ENCODE assay signal across 8 mouse cellular contexts in the genomic region with DNA sequence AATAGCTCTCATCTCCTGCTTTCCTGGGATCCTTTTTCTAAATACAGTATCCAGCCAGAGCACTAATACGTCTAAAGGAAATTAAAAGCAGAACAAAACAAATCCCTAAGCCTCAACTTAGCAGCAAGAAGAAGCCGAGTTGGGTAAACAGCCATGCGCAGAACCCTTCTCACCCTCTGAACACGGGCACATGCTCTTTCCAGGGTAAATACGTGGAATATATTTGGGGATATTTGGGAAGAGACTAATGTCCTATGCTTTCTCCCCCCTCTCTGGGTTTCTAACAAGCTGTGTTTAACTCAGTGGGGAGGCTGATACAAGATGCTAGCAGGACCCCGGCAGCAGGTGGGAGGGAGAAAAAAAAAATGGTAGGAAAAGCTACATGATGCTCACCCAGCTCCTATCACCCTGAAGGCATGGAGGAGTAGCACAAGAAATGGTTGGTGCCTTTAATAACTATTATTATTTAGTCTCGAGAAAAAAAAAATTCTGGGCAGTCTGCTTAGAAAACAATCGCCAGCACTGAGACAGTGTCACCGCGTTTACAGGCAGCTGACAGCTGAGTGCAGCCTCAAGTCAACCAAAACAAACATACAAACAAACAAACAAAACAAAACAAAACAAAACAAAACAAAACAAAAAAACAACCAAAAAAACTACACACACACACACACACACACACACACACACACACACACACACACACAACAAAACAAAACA.
DNase-seq lines count a peak whose midpoint lies in the region; ATAC-seq lines count a peak whose summit lies in the region.

No protein-coding gene starts in this region.

- H3K4me3 ChIP-seq in lung, embryonic 16.5 days (ENCODE audit: low read length): no peak overlapping the region
- H3K4me3 ChIP-seq in intestine, embryonic 14.5 days (ENCODE audit: low read depth, low read length): no peak overlapping the region
- peak overlapping the region; percentile 26 for H3K4me3 ChIP-seq in neural tube, embryonic 13.5 days

- H3K4me1 ChIP-seq in lung, embryonic 16.5 days (replicated peaks; ENCODE audit: control insufficient read depth, insufficient read depth, low read length): no peaks in the 10 kb centered on the region; the same call in 1 of the 2 replicates
- no peaks in the 10 kb centered on the region for H3K4me1 ChIP-seq in intestine, embryonic 14.5 days (replicated peaks; ENCODE audit: control insufficient read depth, insufficient read depth, low read length)
- H3K4me1 ChIP-seq in neural tube, embryonic 13.5 days (replicated peaks): no peaks in the 10 kb centered on the region; the same call in 1 of the 2 replicates

- H3K27me3 ChIP-seq in lung, embryonic 16.5 days (ENCODE audit: control insufficient read depth, insufficient read depth, low read depth, low read length): no peaks in the 10 kb centered on the region; the same call in 1 of the 2 replicates
- no peaks in the 10 kb centered on the region for H3K27me3 ChIP-seq in intestine, embryonic 14.5 days (replicated peaks; ENCODE audit: control insufficient read depth, insufficient read depth, low read length)
- H3K27me3 ChIP-seq in neural tube, embryonic 13.5 days: no peaks in the 10 kb centered on the region

- WGBS in lung, embryonic 16.5 days: 53% methylated on average over 10 of the region's 10 CpGs
- WGBS in intestine, embryonic 14.5 days: 56% methylated on average over 10 of the region's 10 CpGs
- WGBS in neural tube, embryonic 13.5 days: 55% methylated on average over 10 of the region's 10 CpGs

- no peak overlapping the region for H3K27ac ChIP-seq in lung, embryonic 16.5 days (ENCODE audit: low read length)
- no peak overlapping the region for H3K27ac ChIP-seq in intestine, embryonic 14.5 days (ENCODE audit: low read depth)
- no peak overlapping the region for H3K27ac ChIP-seq in neural tube, embryonic 13.5 days (replicated peaks)

- no peak overlapping the region for H3K9ac ChIP-seq in lung, embryonic 16.5 days (ENCODE audit: low read length)
- no peak overlapping the region for H3K9ac ChIP-seq in intestine, embryonic 14.5 days (ENCODE audit: low read length)
- peak overlapping the region; percentile 41; the same call in 1 of the 2 replicates for H3K9ac ChIP-seq in neural tube, embryonic 13.5 days

- H3K9me3 ChIP-seq in lung, embryonic 16.5 days (ENCODE audit: control insufficient read depth, low read length): no peaks in the 10 kb centered on the region
- no peaks in the 10 kb centered on the region for H3K9me3 ChIP-seq in intestine, embryonic 14.5 days (ENCODE audit: control insufficient read depth, low read length)
- no peaks in the 10 kb centered on the region for H3K9me3 ChIP-seq in neural tube, embryonic 13.5 days

- H3K4me2 ChIP-seq in lung, embryonic 16.5 days (ENCODE audit: low read depth, low read length): peak overlapping the region; percentile 18
- peak overlapping the region; percentile 31; the same call in 1 of the 2 replicates for H3K4me2 ChIP-seq in intestine, embryonic 14.5 days (ENCODE audit: low read length)
- H3K4me2 ChIP-seq in neural tube, embryonic 13.5 days: peak overlapping the region; percentile 52

- no peak; the same call in 1 of the 2 replicates for ATAC-seq in cerebellum, adult (ENCODE audit: insufficient number of reproducible peaks, low FRiP score, low TSS enrichment)
- no peak for ATAC-seq in lung, embryonic 16.5 days (ENCODE audit: low read depth)
- ATAC-seq in intestine, embryonic 14.5 days (replicated peaks; ENCODE audit: low FRiP score, low TSS enrichment, low read depth): peak; percentile 57; the same call in 1 of the 2 replicates
- peak; percentile 52 for ATAC-seq in neural tube, embryonic 13.5 days (ENCODE audit: low read depth)

- DNase-seq in cerebellum, adult 11 months: peak; percentile 8
- no peak for DNase-seq in lung, postnatal 4 days
- DNase-seq in intestine, embryonic 14.5 days (ENCODE audit: low spot score): no peak
- no peak for DNase-seq in adrenal gland, postnatal 4 days (ENCODE audit: low spot score in 2 of 2)
- no peak for DNase-seq in right cerebral cortex, postnatal 10 days (ENCODE audit: low spot score in 2 of 2)

- no peaks in the 10 kb centered on the region for H3K36me3 ChIP-seq in lung, embryonic 16.5 days (ENCODE audit: control insufficient read depth, insufficient read depth, low read length)
- H3K36me3 ChIP-seq in intestine, embryonic 14.5 days (ENCODE audit: control insufficient read depth, insufficient read depth, low read length): no peaks in the 10 kb centered on the region
- no peaks in the 10 kb centered on the region for H3K36me3 ChIP-seq in neural tube, embryonic 13.5 days

Comparison
In these comparisons a context has a peak if more than half of its experiments do, and no peak if none do; other contexts are left out.
1. ATAC-seq: peak in intestine, embryonic 14.5 days (single experiment) and neural tube, embryonic 13.5 days (single experiment); none in cerebellum, adult (single experiment) and lung, embryonic 16.5 days (single experiment).
2. Peak in every context shown above with its lines, with median percentiles within 50 percentile points of each other: H3K4me2 ChIP-seq.